Mouse (Mus musculus): ENCODE results near the gene Spag5. TPM values are rescaled to one million over a fixed set of nuclear protein-coding genes. Genes with fewer than 3 reads are reported as not detected.

Spag5 gene
- 2.4 and 4.1 TPM in 2 replicates for polyA plus RNA-seq (2012; rRNA removed)

GRCm38 (mm10) chr11:78301357-78302084, at the start of gene Spag5:
Gene Spag5, plus strand, starts transcription at chr11:78301529.

GRCm38 (mm10) chr11:78261380-78262352, 39.7 kb upstream of the Spag5 start, which contains the start of gene 2610507B11Rik:
Gene 2610507B11Rik, plus strand, starts transcription at chr11:78261752.

DNA sequence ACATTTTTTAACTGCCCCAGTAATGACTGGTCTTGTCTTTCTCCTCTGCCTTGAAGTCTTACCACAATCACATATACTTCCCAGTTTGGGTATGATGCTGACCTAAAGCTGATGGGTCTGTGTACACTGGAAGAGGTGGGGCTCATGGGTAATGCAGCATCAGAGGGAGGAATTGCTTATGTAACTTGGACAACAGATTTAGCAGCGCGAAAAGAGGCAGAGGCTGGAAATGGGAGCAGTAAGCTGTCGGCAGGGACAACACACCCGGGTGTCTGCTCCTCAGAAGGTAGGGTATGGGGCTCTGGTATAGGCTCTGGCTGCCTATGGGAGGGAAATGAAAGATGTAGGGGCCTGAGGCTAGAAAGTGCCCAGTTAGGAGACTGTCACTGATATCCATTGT, 10.7 kb upstream of the Spag5 start, which contains the start of gene BC030499:
Gene BC030499 (plus strand): TSS at position 188 of the 400 bp plus-strand sequence.

DNA sequence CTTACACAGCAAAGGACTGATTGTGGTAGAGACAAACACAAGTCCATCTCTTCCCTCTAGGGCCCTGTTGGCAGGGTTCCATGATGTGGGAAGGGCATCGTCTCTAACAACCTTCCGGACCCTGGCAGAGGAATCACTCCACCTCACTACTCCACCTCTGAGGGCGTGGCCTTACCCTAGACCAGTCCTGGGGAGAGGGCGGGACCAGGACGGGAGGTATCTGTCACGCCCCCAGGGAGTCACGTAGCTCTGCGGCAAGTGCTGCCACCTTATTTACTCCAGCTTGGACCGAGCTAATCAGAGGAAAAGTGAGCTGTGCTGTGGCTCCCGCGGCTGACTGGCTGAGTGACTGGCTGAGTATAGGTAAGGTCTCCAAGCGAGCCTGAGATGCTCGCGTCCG, 21.5 kb downstream of the Spag5 start, which contains the start of gene Aldoc:
Gene Aldoc (plus strand): TSS at position 109 of the 400 bp plus-strand sequence.

GRCm38 (mm10) chr11:78327634-78328511, 26.5 kb downstream of the Spag5 start, which contains the start of gene Pigs:
Gene Pigs, plus strand, starts transcription at chr11:78328415.

GRCm38 (mm10) chr11:78343381-78344327, 42.3 kb downstream of the Spag5 start, which contains the start of gene Unc119:
Gene Unc119, plus strand, starts transcription at chr11:78343482.

Other genes starting within 250 kb of the Spag5 start
- 13.7 and 15.4 TPM in 2 replicates for gene Eral1, start 221.1 kb upstream of the Spag5 start, polyA plus RNA-seq (2012; rRNA removed)
- 8.2 and 9.1 TPM in 2 replicates for gene Fam222b, start 206.9 kb upstream of the Spag5 start, polyA plus RNA-seq (2012; rRNA removed)
- gene Traf4, start 135.9 kb upstream of the Spag5 start, polyA plus RNA-seq (2012; rRNA removed) = 56.3 and 88.1 TPM in 2 replicates
- 6.4 and 6.5 TPM in 2 replicates for gene Nek8, start 124.9 kb upstream of the Spag5 start, polyA plus RNA-seq (2012; rRNA removed)
- gene Tlcd1, start 124.8 kb upstream of the Spag5 start, polyA plus RNA-seq (2012; rRNA removed) = 23.7 and 47.3 TPM in 2 replicates
- gene Rpl23a, start 117.9 kb upstream of the Spag5 start, polyA plus RNA-seq (2012; rRNA removed) = 14.0 and 21.6 TPM in 2 replicates
- gene Rab34, start 113.1 kb upstream of the Spag5 start, polyA plus RNA-seq (2012; rRNA removed) = 17.3 and 32.5 TPM in 2 replicates
- 0.09 and 0.15 TPM in 2 replicates for gene Proca1, start 108.1 kb upstream of the Spag5 start, polyA plus RNA-seq (2012; rRNA removed)
- gene Sdf2, start 55.8 kb upstream of the Spag5 start, polyA plus RNA-seq (2012; rRNA removed) = 49.4 and 60.2 TPM in 2 replicates
- gene Supt6, start 55.5 kb upstream of the Spag5 start, polyA plus RNA-seq (2012; rRNA removed) = 14.7 and 15.7 TPM in 2 replicates
- 46.4 and 52.0 TPM in 2 replicates for gene 2610507B11Rik, start 39.8 kb upstream of the Spag5 start, polyA plus RNA-seq (2012; rRNA removed)
- 0.06 TPM in 2 replicates for gene BC030499, start 10.7 kb upstream of the Spag5 start, polyA plus RNA-seq (2012; rRNA removed)
- gene Aldoc, start 21.4 kb downstream of the Spag5 start, polyA plus RNA-seq (2012; rRNA removed) = 5.7 and 6.7 TPM in 2 replicates
- gene Pigs, start 26.9 kb downstream of the Spag5 start, polyA plus RNA-seq (2012; rRNA removed) = 35.8 and 40.6 TPM in 2 replicates
- gene Unc119, start 42.0 kb downstream of the Spag5 start, polyA plus RNA-seq (2012; rRNA removed) = 13.9 and 17.0 TPM in 2 replicates
- gene Foxn1, start 85.0 kb downstream of the Spag5 start, polyA plus RNA-seq (2012; rRNA removed) = 1.5 and 1.9 TPM in 2 replicates
- gene Slc13a2, start 120.7 kb downstream of the Spag5 start, polyA plus RNA-seq (2012; rRNA removed) = 0.03 TPM in 2 replicates
- gene Slc46a1, start 164.2 kb downstream of the Spag5 start, polyA plus RNA-seq (2012; rRNA removed) = 11.8 and 16.8 TPM in 2 replicates
- 0.52 and 0.53 TPM in 2 replicates for gene Sarm1, start 196.2 kb downstream of the Spag5 start, polyA plus RNA-seq (2012; rRNA removed)
- 8.3 and 11.7 TPM in 2 replicates for gene Vtn, start 197.6 kb downstream of the Spag5 start, polyA plus RNA-seq (2012; rRNA removed)
- gene Sebox, start 201.9 kb downstream of the Spag5 start, polyA plus RNA-seq (2012; rRNA removed) = 0.12 TPM in 1 of 2 replicates, not detected in the other
- gene Tmem199, start 210.6 kb downstream of the Spag5 start, polyA plus RNA-seq (2012; rRNA removed) = 2.5 and 3.6 TPM in 2 replicates
- 20.2 and 26.0 TPM in 2 replicates for gene Poldip2, start 210.7 kb downstream of the Spag5 start, polyA plus RNA-seq (2012; rRNA removed)
- gene Tnfaip1, start 234.8 kb downstream of the Spag5 start, polyA plus RNA-seq (2012; rRNA removed) = 13.3 and 15.2 TPM in 2 replicates
- 53.2 and 57.5 TPM in 2 replicates for gene Ift20, start 234.8 kb downstream of the Spag5 start, polyA plus RNA-seq (2012; rRNA removed)
- 21.2 and 26.4 TPM in 2 replicates for gene Tmem97, start 249.2 kb downstream of the Spag5 start, polyA plus RNA-seq (2012; rRNA removed)

Measured in stomach, adult 2 months (tissue).